Mouse (Mus musculus): ENCODE measurements at regions not wholly inside any gene's neighbourhood (a gene's known extent, or its start where the extent isn't known, plus 50 kb on each side); places are given as distances from the start of the nearest gene placed in this dataset.
A peak's percentile ranks its signal among the peaks of the same experiment; 100 is the strongest.
"Not testable (repeated sequence)": the region's sequence is repeated elsewhere in the genome, so short reads cannot be mapped to it uniquely, and the experiment has no call there.

GRCm38 (mm10) chr13:65375273-65375672 lies 96.7 kb downstream of the Zfp369 start:
- H3K27me3 ChIP-seq; H3K4me3 ChIP-seq; H3K9ac ChIP-seq; H3K36me3 ChIP-seq; H3K4me1 ChIP-seq (replicated peaks); H3K27ac ChIP-seq; H3K9me3 ChIP-seq; H3K4me2 ChIP-seq; ATAC-seq (ENCODE audit: low FRiP score): not testable (repeated sequence)
- WGBS = no CpG with 5 or more reads among the region's 2 CpGs

GRCm38 (mm10) chr13:65379411-65379810 lies 100.8 kb downstream of the Zfp369 start:
- H3K4me1 ChIP-seq (replicated peaks); ATAC-seq (ENCODE audit: low FRiP score); H3K9me3 ChIP-seq; H3K4me3 ChIP-seq; H3K27ac ChIP-seq; H3K36me3 ChIP-seq; H3K9ac ChIP-seq; H3K4me2 ChIP-seq; H3K27me3 ChIP-seq: not testable (repeated sequence)
- 51% methylated on average over 21 of the region's 21 CpGs for WGBS

- not testable (repeated sequence) for H3K27me3 ChIP-seq; H3K4me3 ChIP-seq; ATAC-seq (ENCODE audit: low FRiP score); H3K4me1 ChIP-seq (replicated peaks); H3K4me2 ChIP-seq; H3K36me3 ChIP-seq; H3K27ac ChIP-seq; H3K9ac ChIP-seq; H3K9me3 ChIP-seq
- 63% methylated on average over 4 of the region's 4 CpGs for WGBS
These were observed 97.5 kb upstream of the Gm10139 start for GRCm38 (mm10) chr13:65414990-65415389.

- WGBS = 4% methylated on average over 26 of the region's 28 CpGs
These were observed 92.3 kb upstream of the Gm10139 start for GRCm38 (mm10) chr13:65420201-65420600.

More at GRCm38 (mm10) chr13:65420201-65420600, 92.3 kb upstream of the Gm10139 start:
- not testable (repeated sequence) for H3K9ac ChIP-seq; H3K27ac ChIP-seq; H3K36me3 ChIP-seq; H3K9me3 ChIP-seq; H3K27me3 ChIP-seq; ATAC-seq (ENCODE audit: low FRiP score); H3K4me1 ChIP-seq (replicated peaks)
- Histone ChIP-seq H3K4me3 (peak overlapping the region; percentile 22), H3K4me2 (peak overlapping the region; percentile 34; the same call in 1 of the 2 replicates)

Data from hindbrain, embryonic 13.5 days (tissue).